Mouse (Mus musculus) testis, postnatal 14 days (tissue): ENCODE results near the gene Fgd3.

Experiments used
- DNase-seq: peaks from one replicate; pipeline ENCODE4 v3.0.0; 2021; ENCODE audit warnings: low spot score

Gene Fgd3

GRCm38 (mm10) chr13:49320040-49320439 lies at the start of gene Fgd3:
Gene Fgd3, minus strand, starts transcription at chr13:49320311.
- DNase-seq = peak; percentile 40

- DNase-seq = no peak
These were observed 49.3 kb upstream of the Fgd3 start for GRCm38 (mm10) chr13:49369404-49369803.

DNA sequence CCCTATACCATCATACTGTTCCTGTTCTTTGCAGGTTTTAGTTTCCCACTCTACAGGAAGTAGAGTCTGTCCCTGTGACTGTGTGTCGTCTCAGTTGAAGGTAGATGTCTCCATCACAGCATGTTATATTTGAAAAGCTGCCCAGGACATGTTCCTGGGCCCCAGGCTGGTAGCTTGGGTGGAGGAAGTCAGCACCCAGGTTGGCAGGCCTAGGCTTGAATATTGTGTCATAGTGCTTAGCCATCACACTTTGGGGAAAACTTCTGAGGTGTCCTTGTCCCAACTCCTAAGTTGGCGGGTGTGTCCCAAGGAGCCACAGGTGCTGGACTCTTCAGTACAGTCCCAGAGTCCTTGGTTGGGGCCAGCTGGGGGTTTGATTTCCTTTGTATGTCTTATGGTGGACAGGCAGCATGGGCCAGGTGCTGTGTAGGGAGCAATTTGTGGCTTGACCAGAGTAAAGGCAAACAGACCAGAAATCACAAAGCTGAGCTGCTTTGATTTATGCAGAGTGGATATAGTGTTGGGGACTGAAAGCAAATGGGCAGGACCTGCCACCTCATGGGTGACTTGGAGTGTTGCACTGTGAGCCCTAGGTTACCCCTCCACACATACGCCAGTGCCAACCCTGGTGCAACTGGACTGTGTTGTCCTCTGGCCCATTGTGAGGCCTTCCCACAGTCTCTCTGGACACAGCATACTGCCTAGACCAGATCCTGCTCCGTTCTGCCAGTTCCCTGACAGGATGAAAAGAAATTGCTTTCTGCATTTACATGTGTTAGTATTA lies 47.7 kb upstream of the Fgd3 start:
- DNase-seq = no peak

GRCm38 (mm10) chr13:49364716-49365115 lies 44.6 kb upstream of the Fgd3 start:
- DNase-seq = no peak

DNA sequence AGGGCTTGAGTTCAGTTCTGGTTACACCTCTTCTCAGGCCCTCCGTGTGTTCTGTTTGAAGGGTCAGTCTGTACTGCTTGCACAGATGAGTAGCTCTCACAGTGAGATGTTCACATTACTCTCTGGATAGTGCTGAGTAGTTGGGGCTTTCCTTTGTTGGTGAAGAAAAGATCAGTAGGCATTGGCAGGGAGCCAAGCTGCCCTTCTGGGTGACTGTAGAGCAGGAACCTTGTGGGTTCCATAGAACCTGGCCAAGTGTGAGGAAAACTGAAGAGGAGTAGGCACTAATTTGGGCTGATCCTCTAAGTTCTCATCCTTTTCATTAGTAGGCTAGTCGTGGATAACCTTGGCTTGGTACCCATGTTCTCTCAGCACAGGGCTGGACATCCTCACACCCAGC lies 42.7 kb upstream of the Fgd3 start:
- DNase-seq = no peak

DNA sequence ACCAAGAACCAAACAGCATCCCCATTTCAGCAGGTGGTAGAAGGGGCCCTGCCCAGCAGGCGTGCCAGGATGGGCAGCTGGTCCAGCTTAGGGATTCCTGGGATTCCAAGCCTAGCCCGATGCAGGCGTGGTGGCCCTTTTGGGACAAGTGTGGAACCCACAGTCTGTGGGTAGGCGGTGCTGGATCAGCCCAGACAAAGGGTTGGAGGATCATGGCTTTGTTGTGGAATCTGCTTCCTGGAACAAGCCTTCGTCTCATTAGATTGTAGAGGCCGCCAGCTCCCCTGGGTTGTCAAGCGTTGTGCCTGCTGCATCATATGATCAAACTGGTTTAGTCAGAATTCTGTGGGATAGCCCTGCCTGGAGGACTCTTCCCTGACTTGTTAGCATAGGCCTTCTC lies 42.3 kb upstream of the Fgd3 start:
- DNase-seq = no peak

GRCm38 (mm10) chr13:49360906-49361406 lies 40.8 kb upstream of the Fgd3 start:
- peak; percentile 49 for DNase-seq

DNA sequence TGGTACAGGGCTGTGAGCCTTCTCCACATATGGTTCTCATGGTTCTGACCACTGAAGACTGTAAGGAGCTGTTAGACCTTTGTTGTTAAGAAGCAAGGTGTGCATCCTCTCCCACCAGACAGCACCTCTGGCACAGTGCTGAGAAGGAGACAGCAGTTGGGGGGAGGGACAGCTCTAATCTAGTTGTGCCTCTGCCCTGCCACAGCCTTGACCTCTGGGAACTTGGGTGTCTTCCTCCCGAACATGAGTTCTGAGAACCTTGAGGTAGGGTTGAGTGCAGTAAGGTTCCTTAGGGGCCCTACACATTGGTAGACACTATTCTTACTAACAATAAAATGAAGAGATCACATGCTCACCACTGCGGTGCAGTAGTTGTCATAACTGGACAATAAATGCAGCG lies 38.1 kb upstream of the Fgd3 start:
- no peak for DNase-seq

GRCm38 (mm10) chr13:49357367-49358026 lies 37.4 kb upstream of the Fgd3 start:
- no peak for DNase-seq

DNA sequence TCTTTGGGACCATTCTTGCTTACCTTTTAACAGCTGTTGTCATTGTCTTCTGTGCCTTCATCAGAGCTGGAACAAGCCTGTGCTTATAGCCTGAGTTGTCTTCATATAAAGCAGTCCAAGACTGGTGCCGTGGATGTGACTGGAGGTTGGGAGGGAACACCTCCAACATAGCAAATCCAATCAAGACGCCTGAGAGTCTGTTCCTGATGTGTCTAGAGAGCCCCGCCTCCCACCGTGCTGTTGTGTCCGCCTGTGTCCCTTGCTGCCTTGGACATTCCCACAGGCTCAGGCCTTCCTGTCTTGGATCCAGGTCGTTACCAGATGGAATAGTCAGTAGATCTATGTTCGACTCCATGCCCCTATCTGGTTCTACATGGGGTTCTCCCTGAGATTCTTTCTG lies 36.0 kb upstream of the Fgd3 start:
- DNase-seq = no peak

DNA sequence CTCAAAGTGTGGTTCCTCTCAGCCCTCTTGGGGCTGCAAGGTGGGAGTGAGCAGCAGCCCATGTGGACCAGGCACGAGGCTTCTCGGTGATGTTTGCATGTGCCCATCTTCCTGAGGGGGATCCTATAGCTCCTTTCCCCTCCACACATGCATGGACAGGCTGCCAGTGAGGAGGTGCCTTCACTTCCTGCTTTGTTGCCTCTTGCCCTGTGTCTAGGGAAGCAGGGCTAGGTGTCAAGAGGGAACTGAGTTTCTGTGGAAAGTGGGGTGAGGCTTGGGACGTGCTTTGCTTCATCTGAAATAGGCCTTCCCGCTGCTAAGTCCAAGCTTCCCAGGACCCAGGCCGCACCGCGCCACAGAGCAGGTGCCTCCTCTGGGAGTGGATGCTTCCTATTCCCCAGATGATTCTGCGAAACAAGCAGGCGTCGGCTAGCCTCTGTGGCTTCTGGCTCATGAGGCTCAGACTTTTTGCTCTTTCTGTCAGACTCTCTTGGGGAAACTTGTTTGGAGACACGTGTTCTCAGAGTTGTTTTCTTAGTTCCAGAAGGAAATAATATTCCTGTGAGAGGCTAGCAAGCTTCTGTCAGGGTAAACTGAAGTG lies 35.5 kb upstream of the Fgd3 start:
- DNase-seq = no peak

- no peak for DNase-seq
These were observed 33.9 kb upstream of the Fgd3 start for GRCm38 (mm10) chr13:49353991-49354507.

- no peak for DNase-seq
These were observed 33.3 kb upstream of the Fgd3 start for GRCm38 (mm10) chr13:49353422-49353821.

DNA sequence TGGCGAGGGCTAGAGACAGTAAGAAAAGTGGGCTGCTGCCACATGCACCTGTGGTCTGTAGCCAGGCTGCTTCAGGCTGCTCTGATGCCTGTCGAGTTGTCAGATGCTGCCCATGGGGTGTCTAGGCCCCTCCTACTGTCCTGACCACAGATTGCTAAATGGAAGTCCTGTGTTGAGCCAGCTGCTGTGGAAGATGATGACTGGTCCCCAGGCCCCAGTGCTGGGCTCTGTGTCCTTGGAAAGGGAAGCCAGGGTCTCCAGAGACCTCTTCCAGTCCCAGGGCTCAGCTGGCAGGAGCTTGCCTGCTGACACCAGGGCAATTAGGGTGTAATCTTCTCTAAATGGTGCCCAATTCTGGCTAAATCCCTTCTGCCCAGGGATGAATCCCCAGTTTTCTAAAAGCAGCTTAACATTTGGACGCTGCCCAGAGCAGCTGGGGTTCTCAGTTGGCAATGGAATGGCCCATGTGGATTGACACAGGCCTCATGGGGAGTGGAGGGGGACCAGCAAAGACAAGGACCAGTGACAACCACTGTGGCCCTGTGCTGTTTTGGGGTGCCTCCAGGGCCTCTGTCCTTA lies 32.6 kb upstream of the Fgd3 start:
- no peak for DNase-seq

GRCm38 (mm10) chr13:49349836-49350505 lies 29.9 kb upstream of the Fgd3 start:
- no peak for DNase-seq

DNA sequence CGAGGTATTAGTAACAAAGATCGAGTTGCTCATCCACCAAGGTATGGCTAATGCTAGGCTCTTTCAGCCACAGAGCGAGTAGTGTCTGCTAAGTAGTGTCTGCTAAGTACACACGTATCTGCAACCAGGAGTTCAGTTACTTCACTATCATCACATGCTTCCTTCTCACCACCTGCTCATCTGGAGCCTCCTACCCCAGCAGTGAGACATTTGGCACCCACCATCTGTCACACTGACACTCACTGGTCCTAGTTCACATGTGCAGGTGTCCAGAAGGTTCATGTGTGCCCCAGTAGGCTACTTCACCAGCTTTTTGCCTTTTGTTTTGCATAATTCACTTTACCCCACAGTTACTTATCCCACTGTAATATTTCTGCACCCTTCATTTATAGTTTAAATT lies 29.2 kb upstream of the Fgd3 start:
- no peak for DNase-seq

- DNase-seq = no peak
These were observed 28.4 kb upstream of the Fgd3 start for GRCm38 (mm10) chr13:49348522-49348921.

GRCm38 (mm10) chr13:49345476-49345875 lies 25.4 kb upstream of the Fgd3 start:
- no peak for DNase-seq

- no peak for DNase-seq
These were observed 24.5 kb upstream of the Fgd3 start for GRCm38 (mm10) chr13:49344567-49344966.

DNA sequence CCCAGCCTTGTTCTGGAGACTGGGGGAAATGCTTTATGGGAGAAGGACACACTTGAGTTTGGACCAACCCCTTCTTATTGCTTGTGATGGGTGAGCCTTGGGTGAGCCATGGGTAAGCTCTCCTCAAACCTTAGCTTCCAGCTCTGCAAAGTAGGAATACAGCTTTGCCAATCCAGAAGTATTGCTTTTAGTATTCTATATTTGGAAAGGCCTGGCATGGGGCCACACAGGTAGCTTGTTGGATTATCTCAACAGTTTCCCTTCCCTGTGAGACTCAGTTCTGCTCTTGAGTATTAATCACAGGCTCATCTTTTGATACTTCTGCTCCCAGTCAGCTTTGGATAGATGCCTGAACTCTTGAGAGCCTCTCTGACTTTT lies 22.6 kb upstream of the Fgd3 start:
- DNase-seq = no peak

DNA sequence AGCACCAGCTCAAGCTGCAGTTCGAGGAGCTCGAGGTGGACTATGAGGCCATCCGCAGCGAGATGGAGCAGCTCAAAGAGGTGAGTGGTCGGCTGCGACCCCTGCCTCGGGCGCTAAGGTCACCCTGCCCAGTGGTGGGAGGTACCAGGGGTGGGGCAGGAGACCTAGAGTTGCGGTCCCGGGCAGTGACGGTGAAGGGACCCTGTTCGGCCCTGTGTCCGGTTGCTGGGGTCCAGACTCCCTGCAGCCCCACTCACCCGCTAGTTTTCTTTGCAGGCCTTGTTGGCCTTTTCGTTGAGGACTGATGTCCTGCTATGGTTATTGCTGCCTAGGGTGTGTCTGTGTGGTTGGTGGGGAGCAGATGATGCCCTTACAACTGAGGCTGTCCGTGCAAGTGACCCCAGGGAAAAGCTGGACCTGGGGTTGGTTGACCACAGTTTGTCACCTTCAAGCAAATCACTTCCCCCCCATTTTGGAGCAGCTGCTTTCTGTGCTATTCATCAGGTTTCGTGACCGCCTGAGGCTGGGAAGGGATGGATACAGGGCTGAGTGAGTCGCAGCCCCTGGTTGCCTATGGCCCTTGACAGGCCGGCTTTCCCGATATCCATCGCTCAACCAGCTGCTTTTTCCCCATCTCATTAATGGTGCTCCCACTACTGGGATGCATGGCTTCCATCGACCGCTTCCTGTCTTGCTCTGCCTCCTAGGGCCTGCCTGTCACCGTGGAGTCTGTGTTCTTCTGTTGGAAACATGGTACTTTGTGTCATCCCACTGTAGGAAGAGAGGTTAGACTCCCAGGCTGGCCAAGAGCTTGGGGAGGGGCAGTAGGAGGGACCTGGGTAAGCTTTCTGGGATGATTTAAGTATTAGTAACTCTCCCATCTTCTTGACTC lies 22.0 kb upstream of the Fgd3 start:
- DNase-seq = no peak
